Mouse (Mus musculus) CH12.LX (cell line): Measurements from ENCODE around the gene Fam71f2.

ENCODE experiments used
- CTCF ChIP-seq, 2 experiments: IDR thresholded peaks in 1 of 2; conservative IDR thresholded peaks in 1 of 2; 2 replicates each; pipeline ENCODE4 v1.5.1; 2011 to 2012; ENCODE audit warnings: low read depth in 2 of 2, low read length in 2 of 2, improper control_type of control experiment in 1 of 2, inconsistent platforms in 1 of 2, mild to moderate bottlenecking in 1 of 2, moderate library complexity in 1 of 2
- ELF1 ChIP-seq: IDR thresholded peaks from 2 replicates; pipeline ENCODE4 v1.6.1; 2014; ENCODE audit warnings: low read depth, mild to moderate bottlenecking, inconsistent platforms, low read length, improper control_type of control experiment
- KAT2A ChIP-seq: IDR thresholded peaks from 2 replicates; pipeline ENCODE4 v1.6.1; 2012; ENCODE audit warnings: low read length, improper control_type of control experiment, inconsistent platforms; ENCODE audit not compliant: insufficient replicate concordance
- MEF2A ChIP-seq: IDR thresholded peaks from 2 replicates; pipeline ENCODE4 v1.6.1; 2014; ENCODE audit warnings: low read depth, mild to moderate bottlenecking, inconsistent platforms, low read length, improper control_type of control experiment, borderline replicate concordance
- POLR2A ChIP-seq: IDR thresholded peaks from 2 replicates; pipeline ENCODE4 v1.6.1; 2011; ENCODE audit warnings: low read depth, mild to moderate bottlenecking, improper control_type of control experiment, low read length
- SIN3A ChIP-seq: IDR thresholded peaks from 2 replicates; pipeline ENCODE4 v1.6.1; 2012; ENCODE audit warnings: low read length, improper control_type of control experiment, inconsistent platforms
- SMC3 ChIP-seq: IDR thresholded peaks from 2 replicates; pipeline ENCODE4 v1.6.1; 2011; ENCODE audit warnings: low read depth, low read length, improper control_type of control experiment
- ZC3H11A ChIP-seq: IDR thresholded peaks from 2 replicates; pipeline ENCODE4 v1.6.1; 2012; ENCODE audit warnings: low read depth, mild to moderate bottlenecking, inconsistent platforms, low read length, improper control_type of control experiment

- TF ChIP-seq CTCF (conservative IDR thresholded peaks at IDR 0.05 in 1 of 2, IDR thresholded peaks at IDR 0.05 in 1 of 2; ENCODE audit: low read depth in 2 of 2, low read length in 2 of 2) (no peak), SMC3 (no peak), SIN3A (no peak), MEF2A (no peak), ELF1 (no peak), POLR2A (no peak), ZC3H11A (no peak), KAT2A (no peak)
These were observed 33.9 kb upstream of the Fam71f2 start for GRCm38 (mm10) chr6:29245272-29246120.
